Mouse (Mus musculus): Measurements from ENCODE around the gene Olfr131. TPM values are rescaled to one million over a fixed set of nuclear protein-coding genes. Genes with fewer than 3 reads are reported as not detected.
"Not testable (repeated sequence)": the region's sequence is repeated elsewhere in the genome, so short reads cannot be mapped to it uniquely, and the experiment has no call there.

The Olfr131 gene
- polyA plus RNA-seq (2015; fragmentation: Nextera tagmentation; extraction: Ambion mirVana), result not detected in 2 replicates

DNA sequence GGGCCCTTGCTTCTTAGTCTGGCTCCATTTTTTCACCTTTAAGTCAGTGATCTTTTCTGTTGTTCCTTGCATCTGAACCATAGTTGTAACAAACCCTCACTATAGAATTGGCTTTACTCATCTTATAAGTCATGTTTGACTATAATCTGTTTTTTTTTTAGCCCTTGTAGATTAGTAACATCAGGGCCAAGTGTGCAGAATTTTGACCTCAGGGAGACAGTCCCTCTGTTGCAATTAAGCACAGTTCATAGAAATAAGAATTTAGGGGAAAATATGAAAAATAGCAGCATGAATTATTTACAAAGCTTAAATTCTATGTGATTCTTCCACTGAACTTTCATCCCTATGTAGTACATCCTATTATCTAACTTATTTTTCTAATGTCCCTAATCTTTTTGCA lies at the start of gene Olfr131:
Gene Olfr131 (minus strand): TSS at position 101 of the 400 bp plus-strand sequence.
- Histone ChIP-seq H3K27me3 (replicated peaks; ENCODE audit: control insufficient read depth, insufficient read depth, low read length) (no peaks in the 10 kb centered on the region), H3K4me1 (ENCODE audit: control insufficient read depth, insufficient read depth, low read length) (no peaks in the 10 kb centered on the region), H3K36me3 (ENCODE audit: control insufficient read depth, insufficient read depth, low read length) (no peaks in the 10 kb centered on the region), H3K9ac (ENCODE audit: low read depth, low read length) (no peak within 1 kb of the TSS), H3K4me2 (ENCODE audit: low read depth, low read length) (no peak within 1 kb of the TSS), H3K9me3 (ENCODE audit: control insufficient read depth, low read length) (0 out of 2 replicates have a peak, but pooled peaks cover 3% of the 10 kb centered on the region), H3K27ac (ENCODE audit: low read length) (no peak within 1 kb of the TSS), H3K4me3 (ENCODE audit: low read length) (no peak within 1 kb of the TSS)
- no peak for ATAC-seq

DNA sequence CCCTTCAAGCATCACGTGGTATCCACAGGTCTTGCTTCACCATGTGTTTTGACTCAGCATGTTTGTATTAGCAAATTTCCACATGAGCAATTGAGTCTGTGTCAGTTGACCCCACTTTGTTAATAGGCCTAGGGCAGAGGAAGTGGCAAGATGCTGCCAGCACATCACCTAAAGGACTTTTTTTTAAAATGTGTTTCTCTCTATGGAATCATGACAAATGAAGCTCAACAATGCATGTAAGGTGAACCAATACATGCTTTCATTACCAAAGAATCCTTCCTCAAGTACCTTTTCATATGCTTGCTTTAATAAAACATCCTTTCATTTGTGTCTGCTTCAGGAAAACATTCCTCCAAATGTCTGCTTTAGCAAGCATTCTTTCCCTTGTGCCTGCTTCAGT lies 45.9 kb upstream of the Olfr131 start, which contains the start of gene Olfr132:
Gene Olfr132 (minus strand): TSS at position 101 of the 400 bp plus-strand sequence.
- no peaks in the 10 kb centered on the region for H3K36me3 ChIP-seq (ENCODE audit: control insufficient read depth, insufficient read depth, low read length)
- no peaks in the 10 kb centered on the region for H3K4me1 ChIP-seq (ENCODE audit: control insufficient read depth, insufficient read depth, low read length)
- H3K4me3 ChIP-seq (ENCODE audit: low read length), result no peak within 1 kb of the TSS
- ATAC-seq, result no peak
- WGBS, result 61% methylated on average over 1 of the region's 1 CpGs
- no peaks in the 10 kb centered on the region for H3K27me3 ChIP-seq (replicated peaks; ENCODE audit: control insufficient read depth, insufficient read depth, low read length)
- no peak within 1 kb of the TSS for H3K4me2 ChIP-seq (ENCODE audit: low read depth, low read length)
- H3K9me3 ChIP-seq (ENCODE audit: control insufficient read depth, low read length), result no peaks in the 10 kb centered on the region
- no peak within 1 kb of the TSS for H3K9ac ChIP-seq (ENCODE audit: low read depth, low read length)
- no peak within 1 kb of the TSS for H3K27ac ChIP-seq (ENCODE audit: low read length)

DNA sequence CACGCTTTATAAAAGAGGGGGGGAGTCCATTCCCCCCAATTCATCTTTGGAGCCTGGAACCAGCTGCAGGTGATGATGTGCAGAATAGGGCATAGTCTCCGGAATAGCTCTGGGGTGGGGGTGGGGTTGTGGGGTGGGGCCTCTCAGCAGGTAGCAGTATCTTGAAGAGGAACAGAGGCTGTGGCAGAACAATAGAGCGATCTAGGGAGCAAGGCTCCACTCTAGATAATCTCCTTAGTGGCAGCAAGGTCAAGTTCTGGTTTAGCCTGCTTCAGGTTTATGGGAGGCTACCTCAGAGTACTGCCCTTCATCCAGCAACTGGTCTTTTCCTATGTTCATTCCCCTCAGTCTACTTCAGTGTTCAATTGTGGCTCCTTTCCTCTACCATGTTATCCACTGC lies 36.9 kb upstream of the Olfr131 start:
- not testable (repeated sequence) for H3K27me3 ChIP-seq (replicated peaks; ENCODE audit: control insufficient read depth, insufficient read depth, low read length); H3K4me3 ChIP-seq (ENCODE audit: low read length); H3K27ac ChIP-seq (ENCODE audit: low read length); H3K4me2 ChIP-seq (ENCODE audit: low read depth, low read length); H3K9ac ChIP-seq (ENCODE audit: low read depth, low read length); H3K4me1 ChIP-seq (ENCODE audit: control insufficient read depth, insufficient read depth, low read length); ATAC-seq; H3K36me3 ChIP-seq (ENCODE audit: control insufficient read depth, insufficient read depth, low read length); H3K9me3 ChIP-seq (ENCODE audit: control insufficient read depth, low read length)
- 57% methylated on average over 3 of the region's 3 CpGs for WGBS

DNA sequence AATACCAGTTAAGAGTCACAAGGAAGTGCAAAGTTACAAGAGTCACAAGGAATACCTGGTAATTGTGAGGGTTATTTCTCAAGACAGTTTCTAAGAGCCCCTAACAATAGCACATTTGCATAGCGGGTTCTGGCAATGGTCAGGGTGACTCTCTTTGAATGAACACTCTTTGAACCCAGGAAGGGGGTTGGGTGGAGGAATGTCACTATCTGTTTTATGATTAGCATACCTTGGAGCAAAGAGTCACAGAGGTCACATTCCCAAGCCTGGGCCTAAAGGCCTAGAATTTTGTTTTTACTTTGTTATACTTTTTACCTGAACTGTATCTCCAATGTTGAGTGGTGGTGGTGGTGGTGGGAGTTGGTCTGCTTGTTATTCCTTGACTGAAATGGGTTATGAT lies 35.7 kb upstream of the Olfr131 start:
- H3K4me2 ChIP-seq (ENCODE audit: low read depth, low read length); H3K27me3 ChIP-seq (replicated peaks; ENCODE audit: control insufficient read depth, insufficient read depth, low read length); H3K4me1 ChIP-seq (ENCODE audit: control insufficient read depth, insufficient read depth, low read length); H3K27ac ChIP-seq (ENCODE audit: low read length); H3K4me3 ChIP-seq (ENCODE audit: low read length); ATAC-seq; H3K9ac ChIP-seq (ENCODE audit: low read depth, low read length); H3K36me3 ChIP-seq (ENCODE audit: control insufficient read depth, insufficient read depth, low read length); H3K9me3 ChIP-seq (ENCODE audit: control insufficient read depth, low read length): not testable (repeated sequence)
- WGBS, result 83% methylated on average over 1 of the region's 1 CpGs

DNA sequence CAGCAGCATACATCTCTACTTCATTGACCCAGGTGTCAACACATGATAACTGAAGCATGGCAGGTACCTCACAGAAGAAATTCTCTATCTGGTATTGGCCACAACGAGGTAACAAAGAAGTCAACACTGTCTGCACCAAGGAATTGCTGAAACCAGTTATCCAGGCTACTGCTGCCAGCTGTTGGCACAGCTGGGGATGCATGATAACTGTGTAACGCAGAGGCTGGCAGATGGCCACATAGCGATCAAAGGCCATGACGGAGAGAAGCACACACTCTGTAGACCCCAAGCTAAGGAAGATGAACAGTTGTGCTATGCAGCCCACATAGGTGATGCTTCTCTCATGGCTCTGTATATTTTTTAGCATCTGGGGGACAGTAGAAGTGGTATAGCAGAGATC lies 6.1 kb downstream of the Olfr131 start:
- WGBS, result 87% methylated on average over 4 of the region's 4 CpGs
- no peak overlapping the region for H3K4me2 ChIP-seq (ENCODE audit: low read depth, low read length)
- no peak for ATAC-seq
- H3K36me3 ChIP-seq (ENCODE audit: control insufficient read depth, insufficient read depth, low read length), result no peaks in the 10 kb centered on the region
- no peaks in the 10 kb centered on the region for H3K27me3 ChIP-seq (replicated peaks; ENCODE audit: control insufficient read depth, insufficient read depth, low read length)
- no peaks in the 10 kb centered on the region for H3K4me1 ChIP-seq (ENCODE audit: control insufficient read depth, insufficient read depth, low read length)
- H3K4me3 ChIP-seq (ENCODE audit: low read length), result no peak overlapping the region
- no peak overlapping the region for H3K27ac ChIP-seq (ENCODE audit: low read length)
- H3K9me3 ChIP-seq (ENCODE audit: control insufficient read depth, low read length), result no peaks in the 10 kb centered on the region
- no peak overlapping the region for H3K9ac ChIP-seq (ENCODE audit: low read depth, low read length)

DNA sequence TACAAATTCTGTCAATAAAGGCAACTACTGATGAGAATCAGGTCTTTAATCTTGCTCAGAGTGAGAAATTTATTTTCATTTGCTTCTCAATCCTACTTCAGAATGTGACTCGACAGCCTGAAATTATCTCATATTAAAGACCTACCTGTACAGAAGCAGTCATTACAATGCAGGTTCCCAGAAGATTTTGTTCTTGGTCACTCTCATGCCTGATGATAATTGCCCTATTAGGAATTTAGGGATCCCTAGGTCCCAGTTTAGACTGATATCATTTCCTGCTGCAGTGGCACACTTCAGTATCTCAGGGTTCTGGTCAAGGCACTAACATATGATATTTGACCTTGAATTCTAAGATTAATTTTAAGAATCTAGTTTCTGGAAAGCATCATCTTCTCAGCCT lies 24.9 kb downstream of the Olfr131 start, which contains the start of gene Olfr130:
Gene Olfr130 (plus strand): TSS at position 301 of the 400 bp plus-strand sequence.
- no peak for ATAC-seq

DNA sequence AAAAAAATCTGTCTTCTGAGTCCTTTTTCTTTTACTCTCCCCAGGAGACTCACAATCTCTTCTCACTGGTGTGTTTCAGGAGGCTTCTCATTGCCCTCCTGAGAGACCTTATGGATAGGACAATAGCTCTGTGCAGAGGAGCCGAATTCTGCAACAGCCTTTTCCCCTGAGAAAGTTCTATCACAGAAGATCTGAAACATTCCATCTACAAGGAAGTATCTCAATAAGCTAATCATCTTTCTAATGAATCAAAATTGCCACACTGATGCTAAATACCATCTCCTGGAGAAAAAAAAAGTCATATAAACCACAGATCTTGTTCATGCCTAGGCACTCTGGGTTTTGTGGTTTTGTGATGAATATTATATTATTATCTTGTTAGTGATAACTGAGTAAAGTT lies 28.5 kb downstream of the Olfr131 start, which contains the start of gene Olfr129:
Gene Olfr129 (minus strand): TSS at position 101 of the 400 bp plus-strand sequence.
- Histone ChIP-seq H3K27me3 (replicated peaks; ENCODE audit: control insufficient read depth, insufficient read depth, low read length) (no peaks in the 10 kb centered on the region), H3K27ac (ENCODE audit: low read length) (no peak within 1 kb of the TSS), H3K9me3 (ENCODE audit: control insufficient read depth, low read length) (no peaks in the 10 kb centered on the region), H3K9ac (ENCODE audit: low read depth, low read length) (no peak within 1 kb of the TSS), H3K4me1 (ENCODE audit: control insufficient read depth, insufficient read depth, low read length) (no peaks in the 10 kb centered on the region), H3K36me3 (ENCODE audit: control insufficient read depth, insufficient read depth, low read length) (no peaks in the 10 kb centered on the region), H3K4me3 (ENCODE audit: low read length) (no peak within 1 kb of the TSS), H3K4me2 (ENCODE audit: low read depth, low read length) (no peak within 1 kb of the TSS)
- 56% methylated on average over 1 of the region's 1 CpGs for WGBS
- ATAC-seq, result no peak

More for the DNA sequence above, 24.9 kb downstream of the Olfr131 start, which contains the start of gene Olfr130:
- no peak within 1 kb of the TSS for H3K27ac ChIP-seq (ENCODE audit: low read length)
- no peaks in the 10 kb centered on the region for H3K27me3 ChIP-seq (replicated peaks; ENCODE audit: control insufficient read depth, insufficient read depth, low read length)
- no peak within 1 kb of the TSS for H3K4me3 ChIP-seq (ENCODE audit: low read length)
- H3K36me3 ChIP-seq (ENCODE audit: control insufficient read depth, insufficient read depth, low read length), result no peaks in the 10 kb centered on the region
- H3K9ac ChIP-seq (ENCODE audit: low read depth, low read length), result no peak within 1 kb of the TSS
- H3K9me3 ChIP-seq (ENCODE audit: control insufficient read depth, low read length), result no peaks in the 10 kb centered on the region
- H3K4me1 ChIP-seq (ENCODE audit: control insufficient read depth, insufficient read depth, low read length), result no peaks in the 10 kb centered on the region
- H3K4me2 ChIP-seq (ENCODE audit: low read depth, low read length), result no peak within 1 kb of the TSS
- 93% methylated on average over 1 of the region's 1 CpGs for WGBS

Other genes starting within 250 kb of the Olfr131 start
- gene Olfr126, start 241.2 kb downstream of the Olfr131 start, polyA plus RNA-seq (2015; fragmentation: Nextera tagmentation; extraction: Ambion mirVana), result not detected in 2 replicates
- not detected in 2 replicates for gene Olfr127, start 188.3 kb downstream of the Olfr131 start, polyA plus RNA-seq (2015; fragmentation: Nextera tagmentation; extraction: Ambion mirVana)
- gene Olfr128, start 168.1 kb downstream of the Olfr131 start, polyA plus RNA-seq (2015; fragmentation: Nextera tagmentation; extraction: Ambion mirVana), result not detected in 2 replicates
- not detected in 2 replicates for gene Olfr761, start 135.6 kb downstream of the Olfr131 start, polyA plus RNA-seq (2015; fragmentation: Nextera tagmentation; extraction: Ambion mirVana)
- not detected in 2 replicates for gene Olfr129, start 28.6 kb downstream of the Olfr131 start, polyA plus RNA-seq (2015; fragmentation: Nextera tagmentation; extraction: Ambion mirVana)
- not detected in 2 replicates for gene Olfr130, start 24.8 kb downstream of the Olfr131 start, polyA plus RNA-seq (2015; fragmentation: Nextera tagmentation; extraction: Ambion mirVana)
- not detected in 2 replicates for gene Olfr132, start 45.8 kb upstream of the Olfr131 start, polyA plus RNA-seq (2015; fragmentation: Nextera tagmentation; extraction: Ambion mirVana)
- not detected in 2 replicates for gene Olfr133, start 56.6 kb upstream of the Olfr131 start, polyA plus RNA-seq (2015; fragmentation: Nextera tagmentation; extraction: Ambion mirVana)
- not detected in 2 replicates for gene Olfr134, start 82.7 kb upstream of the Olfr131 start, polyA plus RNA-seq (2015; fragmentation: Nextera tagmentation; extraction: Ambion mirVana)
- not detected in 2 replicates for gene Olfr135, start 115.6 kb upstream of the Olfr131 start, polyA plus RNA-seq (2015; fragmentation: Nextera tagmentation; extraction: Ambion mirVana)
- gene Olfr138, start 172.3 kb upstream of the Olfr131 start, polyA plus RNA-seq (2015; fragmentation: Nextera tagmentation; extraction: Ambion mirVana), result not detected in 2 replicates
- not detected in 2 replicates for gene Olfr137, start 218.9 kb upstream of the Olfr131 start, polyA plus RNA-seq (2015; fragmentation: Nextera tagmentation; extraction: Ambion mirVana)
- gene Olfr136, start 241.1 kb upstream of the Olfr131 start, polyA plus RNA-seq (2015; fragmentation: Nextera tagmentation; extraction: Ambion mirVana), result not detected in 2 replicates

All from intestine, embryonic 16.5 days (tissue).